ENCODE assay signal across 16 mouse cellular contexts in the genomic region with DNA sequence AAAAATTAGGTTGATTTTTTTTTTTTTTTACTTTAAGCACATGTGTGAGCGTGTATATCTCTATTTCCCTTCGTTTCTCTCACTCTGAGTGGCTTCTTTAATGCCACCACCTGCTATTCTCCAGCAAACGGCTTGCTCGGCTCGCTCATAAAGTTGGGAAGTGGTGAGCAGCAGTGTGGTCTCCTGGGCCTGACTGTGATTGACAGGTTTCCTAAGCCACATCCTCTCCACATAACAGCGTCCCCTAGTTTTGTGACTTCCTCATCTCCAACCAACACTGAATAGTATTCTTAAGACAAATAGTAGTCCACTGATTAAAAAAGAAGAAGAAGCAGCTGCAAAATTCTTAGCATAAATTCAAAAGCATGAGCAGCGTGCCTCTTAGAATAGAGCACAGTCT.
A peak's percentile ranks its signal among the peaks of the same experiment; 100 is the strongest.
DNase-seq lines count a peak whose midpoint lies in the region; ATAC-seq and TF ChIP-seq lines count a peak whose summit lies in the region.
"Had no signal": no experiment of that assay in that cellular context is flagged by ENCODE, and none has a peak within 500 bp of the region (broad histone marks: within the 10 kb centered on the region; RNA-seq: fewer than 3 reads in every experiment).

No protein-coding gene starts in this region.

- peaks cover 0 to 13% of the 10 kb centered on the region in 2 experiments; a peak in 2 of 4 replicates for H3K4me1 ChIP-seq in liver, embryonic 14.5 days (replicated peaks; ENCODE audit: control insufficient read depth in 2 of 2, insufficient read depth in 2 of 2, low read length in 1 of 2)
- H3K4me1 ChIP-seq in thymus, adult 2 months (replicated peaks; ENCODE audit: control insufficient read depth, insufficient read depth, low read length) = peaks cover 8% of the 10 kb centered on the region
- peaks cover 5% of the 10 kb centered on the region; the same call in 1 of the 2 replicates for H3K4me1 ChIP-seq in hindbrain, embryonic 13.5 days (replicated peaks)
- H3K4me1 ChIP-seq: heart, embryonic 15.5 days had no signal

- TF ChIP-seq POLR2A in thymus, adult 2 months (IDR thresholded peaks at IDR 0.05; ENCODE audit: control insufficient read depth, extremely low read depth, insufficient read depth, low read length, poor library complexity) = no peak

- H3K27me3 ChIP-seq in liver, embryonic 14.5 days (ENCODE audit: control insufficient read depth, insufficient read depth, low read length) = no peaks in the 10 kb centered on the region
- no peaks in the 10 kb centered on the region for H3K27me3 ChIP-seq in thymus, adult 2 months (ENCODE audit: control insufficient read depth, insufficient read depth, low read length)
- H3K27me3 ChIP-seq in hindbrain, embryonic 13.5 days = no peaks in the 10 kb centered on the region
- H3K27me3 ChIP-seq: embryonic facial prominence, embryonic 13.5 days; heart, embryonic 15.5 days; midbrain, embryonic 15.5 days had no signal

- DNase-seq in CD4-positive, CD25-positive, alpha-beta regulatory T cell, adult 2 months (ENCODE audit: low read depth, low spot score) = peak; percentile 18
- DNase-seq in MEL-GATA-1-ER (ENCODE audit: extremely low read depth, low read depth) = peak; percentile 100
- no peak for DNase-seq in liver, embryonic 14.5 days (ENCODE audit: low read depth in 3 of 3, low spot score in 3 of 3)
- peak; percentile 17 for DNase-seq in thymus, adult 2 months
- DNase-seq in urinary bladder, adult 2 months (ENCODE audit: low spot score) = no peak
- DNase-seq: cerebellum, postnatal 25 days; gastrocnemius, adult 2 months had no signal

- no peak for TF ChIP-seq EP300 in liver, embryonic 14.5 days (IDR thresholded peaks at IDR 0.05; ENCODE audit: low read depth)

- no peak overlapping the region for H3K27ac ChIP-seq in liver, embryonic 14.5 days
- H3K27ac ChIP-seq in thymus, adult 2 months (ENCODE audit: control insufficient read depth, insufficient read depth, low read length) = no peak overlapping the region
- H3K27ac ChIP-seq in hindbrain, embryonic 13.5 days = no peak overlapping the region
- H3K27ac ChIP-seq: embryonic facial prominence, embryonic 13.5 days; gastrocnemius, adult 2 months; heart, embryonic 15.5 days; kidney, postnatal 0 days; midbrain, embryonic 15.5 days had no signal

- no peaks in the 10 kb centered on the region for H3K36me3 ChIP-seq in liver, embryonic 14.5 days (replicated peaks; ENCODE audit: control insufficient read depth, insufficient read depth, low read depth)
- H3K36me3 ChIP-seq in thymus, adult 2 months (ENCODE audit: control insufficient read depth, insufficient read depth, low read length) = no peaks in the 10 kb centered on the region
- H3K36me3 ChIP-seq in hindbrain, embryonic 13.5 days = no peaks in the 10 kb centered on the region
- H3K36me3 ChIP-seq: embryonic facial prominence, embryonic 13.5 days; G1E; heart, embryonic 15.5 days; midbrain, embryonic 15.5 days had no signal

- H3K9ac ChIP-seq in liver, embryonic 14.5 days (replicated peaks) = no peak overlapping the region
- no peak overlapping the region for H3K9ac ChIP-seq in hindbrain, embryonic 13.5 days
- H3K9ac ChIP-seq: embryonic facial prominence, embryonic 13.5 days; heart, embryonic 15.5 days; midbrain, embryonic 15.5 days had no signal

- no peaks in the 10 kb centered on the region for H3K9me3 ChIP-seq in liver, embryonic 14.5 days (ENCODE audit: control insufficient read depth, low read length)
- no peaks in the 10 kb centered on the region for H3K9me3 ChIP-seq in hindbrain, embryonic 13.5 days
- H3K9me3 ChIP-seq: embryonic facial prominence, embryonic 13.5 days; heart, embryonic 15.5 days; midbrain, embryonic 15.5 days had no signal

- H3K4me2 ChIP-seq in liver, embryonic 14.5 days (ENCODE audit: low read depth) = no peak overlapping the region
- no peak overlapping the region for H3K4me2 ChIP-seq in hindbrain, embryonic 13.5 days
- H3K4me2 ChIP-seq: embryonic facial prominence, embryonic 13.5 days; heart, embryonic 15.5 days; midbrain, embryonic 15.5 days had no signal

- 0 out of 2 replicates have a peak, but pooled peaks have one; percentile 39 for ATAC-seq in liver, embryonic 14.5 days (ENCODE audit: insufficient read depth)
- ATAC-seq in erythroblast, adult 5-6 weeks (replicated peaks; ENCODE audit: low FRiP score, poor library complexity, severe bottlenecking) = no peak
- no peak for ATAC-seq in hindbrain, embryonic 13.5 days (ENCODE audit: low FRiP score)
- ATAC-seq: forebrain, embryonic 14.5 days; inflammation-experienced regulatory T-cells, adult 6 months; midbrain, embryonic 15.5 days had no signal

- no peak for TF ChIP-seq CTCF in liver, embryonic 14.5 days (IDR thresholded peaks at IDR 0.05; ENCODE audit: low read depth)
- no peak for TF ChIP-seq CTCF in thymus, adult 2 months (IDR thresholded peaks at IDR 0.05; ENCODE audit: borderline replicate concordance, control insufficient read depth, extremely low read depth, insufficient read depth, low read length, poor library complexity)

- no peak overlapping the region for H3K4me3 ChIP-seq in liver, embryonic 14.5 days (ENCODE audit: insufficient read depth in 1 of 2, low read depth in 2 of 2, low read length in 2 of 2)
- H3K4me3 ChIP-seq in thymus, adult 2 months (ENCODE audit: control insufficient read depth, insufficient read depth, low read length) = no peak overlapping the region
- H3K4me3 ChIP-seq in hindbrain, embryonic 13.5 days = no peak overlapping the region
- H3K4me3 ChIP-seq: embryonic facial prominence, embryonic 13.5 days; gastrocnemius, adult 2 months; heart, embryonic 15.5 days; midbrain, embryonic 15.5 days had no signal

- WGBS in liver, embryonic 14.5 days (ENCODE audit: insufficient replicate concordance) = 20% methylated on average over 7 of the region's 7 CpGs
- WGBS in thymus, adult 2 months = 9% methylated on average over 7 of the region's 7 CpGs
- WGBS in hindbrain, embryonic 13.5 days = 63% methylated on average over 7 of the region's 7 CpGs

Comparison
In these comparisons a context has a peak if more than half of its experiments do, and no peak if none do; other contexts are left out.
1. DNase-seq: peak in CD4-positive, CD25-positive, alpha-beta regulatory T cell, adult 2 months (single experiment), MEL-GATA-1-ER (single experiment) and thymus, adult 2 months (single experiment); none in liver, embryonic 14.5 days (0 of 3) and urinary bladder, adult 2 months (single experiment).